Mouse (Mus musculus) embryonic facial prominence, embryonic 10.5 days (tissue): Measurements from ENCODE around the gene Ccdc61. TPM values are rescaled to one million over a fixed set of nuclear protein-coding genes. Genes with fewer than 3 reads are reported as not detected.

Source experiments
- DNase-seq: peaks from one replicate; pipeline ENCODE4 v3.0.0-alpha.2; 2017; ENCODE audit warnings: low spot score
- H3K27ac ChIP-seq: fragments of 300-500 bp; sonication (generic); replicated peaks from 2 replicates; pipeline ENCODE4 v1.5.1; 2016; ENCODE audit warnings: mild to moderate bottlenecking
- H3K27me3 ChIP-seq: fragments of 300-500 bp; sonication (generic); replicated peaks from 2 replicates; pipeline ENCODE4 v1.6.1; 2016; ENCODE audit warnings: low read depth, mild to moderate bottlenecking; ENCODE audit not compliant: poor library complexity, severe bottlenecking
- H3K36me3 ChIP-seq: fragments of 300-500 bp; sonication (generic); replicated peaks from 2 replicates; pipeline ENCODE4 v1.6.1; 2016; ENCODE audit warnings: mild to moderate bottlenecking, moderate library complexity
- H3K4me1 ChIP-seq: fragments of 300-500 bp; sonication (generic); 2 replicates; pipeline ENCODE4 v1.6.1; 2016
- H3K4me3 ChIP-seq: fragments of 300-500 bp; sonication (generic); 2 replicates; pipeline ENCODE4 v1.5.1; 2016; ENCODE audit warnings: mild to moderate bottlenecking, moderate library complexity
- H3K9me3 ChIP-seq: fragments of 300-500 bp; sonication (generic); 2 replicates; pipeline ENCODE4 v1.6.1; 2016; ENCODE audit warnings: mild to moderate bottlenecking
- WGBS: fragments of 180-500 bp; shearing (Covaris S2); methylation state at CpG from one replicate; pipeline ENCODE4 v1.1.7; 2016; 5-methylcytosine and 5-hydroxymethylcytosine counted together
- polyA plus RNA-seq: library from polyadenylated mRNA; unstranded; fragments of >200 nt; fragmentation: Nextera tagmentation; extraction: Ambion mirVana; gene quantifications from 2 replicates; pipeline ENCODE4 v1.2.1, GENCODE M21; 2016

The Ccdc61 gene
- polyA plus RNA-seq, 1 experiment from 2014 or later = 34.8 TPM

DNA sequence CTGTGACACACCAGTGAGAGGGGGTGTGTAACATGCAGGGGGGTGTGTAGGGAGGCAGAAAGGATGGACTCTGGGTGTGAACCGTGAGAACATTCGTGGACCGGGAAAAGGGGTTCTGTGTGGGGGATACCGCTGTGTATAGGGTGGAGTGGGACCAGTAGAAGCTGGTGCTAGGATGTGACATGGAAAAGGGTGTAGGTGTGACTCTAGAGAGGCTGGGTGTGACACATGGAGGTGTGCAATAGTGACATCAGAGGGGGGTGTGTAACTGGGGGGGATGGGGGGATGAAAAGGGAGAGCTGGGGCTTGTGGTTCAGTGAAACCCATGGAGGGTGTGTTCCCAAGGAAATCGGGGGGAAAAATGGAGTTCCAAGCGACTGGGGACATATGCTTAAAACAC, 16.7 kb upstream of the Ccdc61 start:
- H3K36me3 ChIP-seq = no peaks in the 10 kb centered on the region
- no peaks in the 10 kb centered on the region for H3K9me3 ChIP-seq
- 54% methylated on average over 6 of the region's 6 CpGs for WGBS
- no peak for DNase-seq
- H3K27ac ChIP-seq = no peak overlapping the region
- peaks cover 66% of the 10 kb centered on the region for H3K27me3 ChIP-seq
- peak overlapping the region; percentile 78 for H3K4me3 ChIP-seq
- H3K4me1 ChIP-seq = peaks cover 42% of the 10 kb centered on the region

- Histone ChIP-seq H3K36me3 (no peaks in the 10 kb centered on the region), H3K4me1 (peaks cover 47% of the 10 kb centered on the region), H3K4me3 (peak overlapping the region; percentile 78), H3K27ac (peak overlapping the region; percentile 88), H3K9me3 (no peaks in the 10 kb centered on the region), H3K27me3 (peaks cover 73% of the 10 kb centered on the region)
- DNase-seq = peak; percentile 39
- WGBS = 4% methylated on average over 42 of the region's 42 CpGs
These were observed 16.0 kb upstream of the Ccdc61 start for GRCm38 (mm10) chr7:18926041-18926790.

- Histone ChIP-seq H3K9me3 (no peaks in the 10 kb centered on the region), H3K4me1 (peaks cover 52% of the 10 kb centered on the region), H3K36me3 (no peaks in the 10 kb centered on the region), H3K4me3 (peak within 1 kb of the TSS; percentile 78), H3K27me3 (peaks cover 76% of the 10 kb centered on the region), H3K27ac (peak within 1 kb of the TSS; percentile 88)
- under 1% methylated on average over 32 of the region's 45 CpGs for WGBS
- peak; percentile 93 for DNase-seq
These were observed 15.1 kb upstream of the Ccdc61 start, which contains the start of gene Nova2 for GRCm38 (mm10) chr7:18925162-18925938. TSS of gene Nova2 (plus strand) at chr7:18925888.

DNA sequence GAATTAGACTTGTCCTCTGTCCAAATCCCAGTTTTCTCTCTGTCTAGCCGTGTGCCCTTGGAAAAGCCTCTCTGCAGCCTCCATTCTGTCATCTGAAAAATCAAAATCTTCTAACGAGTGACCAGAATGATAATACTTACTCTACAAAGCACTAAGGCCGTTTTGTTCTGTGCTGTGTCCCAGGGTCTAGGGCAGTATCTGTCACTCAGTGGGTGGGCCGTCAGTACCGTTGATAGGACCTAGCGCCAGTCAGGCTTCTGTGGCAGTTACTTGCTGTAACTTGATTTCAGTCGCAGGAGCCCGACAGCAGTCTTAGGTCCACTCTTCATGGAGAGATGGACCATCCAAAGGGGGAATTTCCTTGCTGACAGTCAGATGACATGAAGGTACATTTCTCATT, 14.1 kb upstream of the Ccdc61 start:
- no peak for DNase-seq
- Histone ChIP-seq H3K9me3 (no peaks in the 10 kb centered on the region), H3K4me3 (peak overlapping the region; percentile 78; the same call in 1 of the 2 replicates), H3K4me1 (peaks cover 52% of the 10 kb centered on the region), H3K27ac (peak overlapping the region; percentile 48; the same call in 1 of the 2 replicates), H3K27me3 (peaks cover 76% of the 10 kb centered on the region), H3K36me3 (no peaks in the 10 kb centered on the region)
- 9% methylated on average over 8 of the region's 8 CpGs for WGBS

GRCm38 (mm10) chr7:18923711-18924191, 13.5 kb upstream of the Ccdc61 start:
- H3K36me3 ChIP-seq = no peaks in the 10 kb centered on the region
- H3K4me3 ChIP-seq = peak overlapping the region; percentile 26; the same call in 1 of the 2 replicates
- peaks cover 76% of the 10 kb centered on the region for H3K27me3 ChIP-seq
- DNase-seq = peak; percentile 30
- H3K9me3 ChIP-seq = no peaks in the 10 kb centered on the region
- H3K4me1 ChIP-seq = peaks cover 52% of the 10 kb centered on the region
- WGBS = 24% methylated on average over 4 of the region's 4 CpGs
- H3K27ac ChIP-seq = peak overlapping the region; percentile 48; the same call in 1 of the 2 replicates

DNA sequence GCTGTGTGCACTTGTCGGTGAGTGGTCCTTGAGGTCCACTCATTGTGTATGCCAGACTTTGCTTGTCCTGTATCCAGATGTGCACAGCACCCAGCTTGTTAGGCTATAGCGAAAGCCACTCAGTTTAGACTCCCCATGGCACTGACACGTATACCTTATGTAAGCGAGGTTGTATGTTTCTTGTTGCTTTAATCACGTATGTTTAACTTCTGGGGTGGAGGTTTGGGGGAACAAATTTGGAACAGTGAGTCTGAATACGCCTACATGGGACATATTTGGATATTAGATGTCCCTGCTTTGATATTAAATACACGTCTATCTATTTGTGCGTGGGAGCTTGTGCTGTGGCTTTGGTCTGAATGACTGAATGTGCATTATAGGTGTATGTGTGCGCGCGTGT, 13.1 kb upstream of the Ccdc61 start:
- Histone ChIP-seq H3K27me3 (peaks cover 73% of the 10 kb centered on the region), H3K27ac (no peak overlapping the region), H3K9me3 (no peaks in the 10 kb centered on the region), H3K4me1 (peaks cover 52% of the 10 kb centered on the region), H3K4me3 (no peak overlapping the region), H3K36me3 (no peaks in the 10 kb centered on the region)
- 72% methylated on average over 11 of the region's 11 CpGs for WGBS
- no peak for DNase-seq

GRCm38 (mm10) chr7:18922807-18923206, 12.6 kb upstream of the Ccdc61 start:
- 47% methylated on average over 5 of the region's 5 CpGs for WGBS
- no peak overlapping the region for H3K27ac ChIP-seq

GRCm38 (mm10) chr7:18921069-18921468, 10.9 kb upstream of the Ccdc61 start:
- Histone ChIP-seq H3K9me3 (no peaks in the 10 kb centered on the region), H3K4me3 (peak overlapping the region; percentile 38), H3K4me1 (peaks cover 39% of the 10 kb centered on the region), H3K27me3 (peaks cover 51% of the 10 kb centered on the region), H3K27ac (peak overlapping the region; percentile 40; the same call in 1 of the 2 replicates), H3K36me3 (no peaks in the 10 kb centered on the region)
- peak; percentile 70 for DNase-seq
- under 1% methylated on average over 12 of the region's 12 CpGs for WGBS

More at GRCm38 (mm10) chr7:18922807-18923206, 12.6 kb upstream of the Ccdc61 start:
- Histone ChIP-seq H3K9me3 (no peaks in the 10 kb centered on the region), H3K27me3 (peaks cover 69% of the 10 kb centered on the region), H3K4me3 (no peak overlapping the region), H3K36me3 (no peaks in the 10 kb centered on the region), H3K4me1 (peaks cover 48% of the 10 kb centered on the region)
- DNase-seq = no peak

DNA sequence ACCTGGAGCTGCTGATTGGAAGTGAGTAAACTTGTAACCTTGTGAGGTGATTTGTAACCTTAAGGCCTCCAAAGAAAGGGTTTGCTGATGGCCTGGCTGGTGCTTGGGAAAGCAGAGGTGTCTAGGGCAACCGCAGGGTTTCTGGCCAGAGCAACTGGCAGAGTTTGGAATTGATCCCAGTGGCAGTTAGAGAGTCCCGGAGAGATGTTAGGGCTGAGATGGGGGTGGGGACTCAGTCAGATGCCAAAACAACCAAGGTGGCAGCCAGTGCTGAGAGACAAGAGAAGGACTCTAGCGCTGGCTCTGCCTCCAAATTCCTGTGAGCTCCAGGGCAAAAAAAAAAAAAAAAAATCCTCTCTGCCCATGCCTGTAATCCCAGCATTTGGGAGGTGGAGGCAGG, 7.7 kb upstream of the Ccdc61 start:
- H3K36me3 ChIP-seq = no peaks in the 10 kb centered on the region
- no peak for DNase-seq
- no peak overlapping the region for H3K27ac ChIP-seq
- H3K4me1 ChIP-seq = peaks cover 14% of the 10 kb centered on the region
- WGBS = 67% methylated on average over 3 of the region's 3 CpGs
- no peak overlapping the region for H3K4me3 ChIP-seq
- peaks cover 20% of the 10 kb centered on the region for H3K27me3 ChIP-seq
- H3K9me3 ChIP-seq = no peaks in the 10 kb centered on the region

GRCm38 (mm10) chr7:18916254-18916653, 6.0 kb upstream of the Ccdc61 start:
- 71% methylated on average over 4 of the region's 4 CpGs for WGBS
- H3K36me3 ChIP-seq = no peaks in the 10 kb centered on the region
- H3K9me3 ChIP-seq = no peaks in the 10 kb centered on the region
- no peak overlapping the region for H3K4me3 ChIP-seq
- H3K4me1 ChIP-seq = peaks cover 7% of the 10 kb centered on the region
- DNase-seq = no peak
- H3K27ac ChIP-seq = no peak overlapping the region
- peaks cover 3% of the 10 kb centered on the region; the same call in 1 of the 2 replicates for H3K27me3 ChIP-seq

- peak overlapping the region; percentile 84 for H3K27ac ChIP-seq
- 9% methylated on average over 17 of the region's 17 CpGs for WGBS
- no peak for DNase-seq
These were observed 418 bp downstream of the Ccdc61 start for GRCm38 (mm10) chr7:18909797-18910196.

GRCm38 (mm10) chr7:18904971-18905370, 5.2 kb downstream of the Ccdc61 start:
- H3K9me3 ChIP-seq = no peaks in the 10 kb centered on the region
- peaks cover 16% of the 10 kb centered on the region for H3K4me1 ChIP-seq
- no peaks in the 10 kb centered on the region for H3K27me3 ChIP-seq
- no peak for DNase-seq
- no peak overlapping the region for H3K4me3 ChIP-seq
- 81% methylated on average over 3 of the region's 3 CpGs for WGBS
- H3K27ac ChIP-seq = no peak overlapping the region
- peaks cover 52% of the 10 kb centered on the region for H3K36me3 ChIP-seq

More at GRCm38 (mm10) chr7:18909797-18910196, 418 bp downstream of the Ccdc61 start:
- no peaks in the 10 kb centered on the region for H3K27me3 ChIP-seq
- no peaks in the 10 kb centered on the region for H3K9me3 ChIP-seq
- H3K36me3 ChIP-seq = peaks cover 13% of the 10 kb centered on the region
- H3K4me3 ChIP-seq = peak overlapping the region; percentile 88
- H3K4me1 ChIP-seq = peaks cover 25% of the 10 kb centered on the region
